Mouse (Mus musculus): Measurements from ENCODE around the gene Ern1.

DNA sequence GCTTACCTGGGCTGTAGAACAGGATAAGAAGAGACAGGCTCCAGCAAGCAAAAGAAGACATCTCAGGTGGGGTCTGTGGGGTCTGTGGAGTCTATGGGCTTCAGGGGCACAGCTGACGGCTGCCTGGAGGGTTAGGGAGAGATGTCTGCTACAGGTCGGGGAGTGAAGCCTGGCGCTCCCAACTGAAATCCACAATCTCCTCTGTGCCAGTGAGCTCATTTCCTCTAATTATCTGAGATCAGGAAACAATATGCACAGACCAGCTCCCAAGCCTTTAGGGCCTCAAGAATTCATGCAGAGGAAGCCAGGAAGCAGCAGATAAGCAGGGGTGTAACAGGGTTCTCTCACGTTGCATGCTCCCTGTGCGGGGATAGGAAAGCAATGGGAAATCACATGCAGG, 105.2 kb downstream of the Ern1 start:
- TF ChIP-seq CTCF (IDR thresholded peaks at IDR 0.05; ENCODE audit: control insufficient read depth, insufficient read depth, insufficient replicate concordance, low read depth, low read length) (no peak), POLR2A (IDR thresholded peaks at IDR 0.05; ENCODE audit: control insufficient read depth, low read depth, low read length) (no peak)
